Mouse (Mus musculus) bone marrow macrophage, adult 2 months (primary cell): Measurements from ENCODE around the gene Sugct.

Source experiments
- CTCF ChIP-seq: IDR thresholded peaks from 2 replicates; pipeline ENCODE4 v1.5.1; 2012; ENCODE audit warnings: low read depth, mild to moderate bottlenecking, low read length, moderate library complexity
- POLR2A ChIP-seq: IDR thresholded peaks from 2 replicates; pipeline ENCODE4 v1.6.1; 2012; ENCODE audit warnings: mild to moderate bottlenecking, low read depth, low read length, borderline replicate concordance

- no peak for TF ChIP-seq CTCF
- TF ChIP-seq POLR2A, result no peak
These were observed 449.4 kb downstream of the Sugct start for GRCm38 (mm10) chr13:17245936-17246335.
